Mouse (Mus musculus): ENCODE results near the gene Ppp1r11.

Gene Ppp1r11

GRCm38 (mm10) chr17:36915076-36915475, 36.5 kb downstream of the Ppp1r11 start:
- DNase-seq (ENCODE audit: low read depth, low spot score), result peak; percentile 33

GRCm38 (mm10) chr17:36914108-36914507, 37.4 kb downstream of the Ppp1r11 start:
- peak; percentile 54 for DNase-seq (ENCODE audit: low read depth, low spot score)

GRCm38 (mm10) chr17:36912031-36912430, 39.5 kb downstream of the Ppp1r11 start:
- no peak for DNase-seq (ENCODE audit: low read depth, low spot score)

- no peak for DNase-seq (ENCODE audit: low read depth, low spot score)
These were observed 41.7 kb downstream of the Ppp1r11 start for GRCm38 (mm10) chr17:36909802-36910201.

GRCm38 (mm10) chr17:36908235-36908634, 43.3 kb downstream of the Ppp1r11 start:
- no peak for DNase-seq (ENCODE audit: low read depth, low spot score)

GRCm38 (mm10) chr17:36903651-36904050, 47.9 kb downstream of the Ppp1r11 start:
- no peak for DNase-seq (ENCODE audit: low read depth, low spot score)

GRCm38 (mm10) chr17:36900691-36901090, 50.9 kb downstream of the Ppp1r11 start:
- no peak for DNase-seq (ENCODE audit: low read depth, low spot score)

- DNase-seq (ENCODE audit: low read depth, low spot score), result no peak
These were observed 51.5 kb downstream of the Ppp1r11 start for GRCm38 (mm10) chr17:36900001-36900400.

- DNase-seq (ENCODE audit: low read depth, low spot score), result no peak
These were observed 52.2 kb downstream of the Ppp1r11 start for GRCm38 (mm10) chr17:36899376-36899775.
